Mouse (Mus musculus) heart, adult 2 months (tissue): Measurements from ENCODE around the gene Tnni3.

ENCODE experiments used
- CTCF ChIP-seq: fragments of 200-600 bp; IDR thresholded peaks from 2 replicates; pipeline ENCODE4 v1.8.1; 2022; ENCODE audit warnings: antibody characterized with exemption, mild to moderate bottlenecking, moderate library complexity
- EP300 ChIP-seq: fragments of 200-500 bp; IDR thresholded peaks from 2 replicates; pipeline ENCODE4 v1.6.1; 2011; ENCODE audit warnings: low read depth, low read length, control low read depth; ENCODE audit not compliant: insufficient read depth
- POLR2A ChIP-seq: fragments of 200-500 bp; IDR thresholded peaks from 2 replicates; pipeline ENCODE4 v1.6.1; 2011; ENCODE audit warnings: mild to moderate bottlenecking, low read depth, low read length, control low read depth; ENCODE audit not compliant: insufficient read depth

- TF ChIP-seq EP300, result no peak
- TF ChIP-seq POLR2A, result no peak
- no peak for TF ChIP-seq CTCF
These were observed 53.5 kb downstream of the Tnni3 start for GRCm38 (mm10) chr7:4470275-4471178.
